Mouse (Mus musculus) stomach, embryonic 15.5 days (tissue): Measurements from ENCODE around the gene Dnajb2. TPM values are rescaled to one million over a fixed set of nuclear protein-coding genes. Genes with fewer than 3 reads are reported as not detected.

ENCODE experiments used
- ATAC-seq: fragments of 200-750 bp; cut with Nextera tagmentation; 2 replicates; pipeline ENCODE4 v1.8.0; 2017; ENCODE audit warnings: low read depth, moderate number of reproducible peaks, moderate TSS enrichment; ENCODE audit not compliant: insufficient read depth, low FRiP score
- H3K27ac ChIP-seq: fragments of 300-500 bp; sonication (generic); 2 replicates; pipeline ENCODE4 v1.5.1; 2015; ENCODE audit warnings: mild to moderate bottlenecking, inconsistent platforms
- H3K27me3 ChIP-seq: fragments of 300-500 bp; sonication (generic); replicated peaks from 2 replicates; pipeline ENCODE4 v1.6.1; 2015; ENCODE audit warnings: inconsistent platforms
- H3K36me3 ChIP-seq: fragments of 300-500 bp; sonication (generic); 2 replicates; pipeline ENCODE4 v1.6.1; 2015; ENCODE audit warnings: inconsistent platforms
- H3K4me1 ChIP-seq: fragments of 300-500 bp; sonication (generic); 2 replicates; pipeline ENCODE4 v1.6.1; 2015; ENCODE audit warnings: inconsistent platforms
- H3K4me2 ChIP-seq: fragments of 300-500 bp; sonication (generic); 2 replicates; pipeline ENCODE4 v1.6.1; 2015; ENCODE audit warnings: mild to moderate bottlenecking, inconsistent platforms
- H3K4me3 ChIP-seq: fragments of 300-500 bp; sonication (generic); replicated peaks from 2 replicates; pipeline ENCODE4 v1.5.1; 2015; ENCODE audit warnings: inconsistent platforms
- H3K9ac ChIP-seq: fragments of 300-500 bp; sonication (generic); 2 replicates; pipeline ENCODE4 v1.6.1; 2015; ENCODE audit warnings: inconsistent platforms
- H3K9me3 ChIP-seq: fragments of 300-500 bp; sonication (generic); 2 replicates; pipeline ENCODE4 v1.6.1; 2016; ENCODE audit warnings: inconsistent platforms
- WGBS: fragments of 180-500 bp; shearing (Covaris S2); methylation state at CpG from one replicate; pipeline ENCODE4 v1.1.7; 2015; 5-methylcytosine and 5-hydroxymethylcytosine counted together
- polyA plus RNA-seq: library from polyadenylated mRNA; unstranded; fragments of >200 nt; fragmentation: Nextera tagmentation; extraction: Ambion mirVana; gene quantifications from 2 replicates; pipeline ENCODE4 v1.2.1, GENCODE M21; 2015

Dnajb2 gene
- polyA plus RNA-seq, 1 experiment from 2014 or later = 34.9 TPM

DNA sequence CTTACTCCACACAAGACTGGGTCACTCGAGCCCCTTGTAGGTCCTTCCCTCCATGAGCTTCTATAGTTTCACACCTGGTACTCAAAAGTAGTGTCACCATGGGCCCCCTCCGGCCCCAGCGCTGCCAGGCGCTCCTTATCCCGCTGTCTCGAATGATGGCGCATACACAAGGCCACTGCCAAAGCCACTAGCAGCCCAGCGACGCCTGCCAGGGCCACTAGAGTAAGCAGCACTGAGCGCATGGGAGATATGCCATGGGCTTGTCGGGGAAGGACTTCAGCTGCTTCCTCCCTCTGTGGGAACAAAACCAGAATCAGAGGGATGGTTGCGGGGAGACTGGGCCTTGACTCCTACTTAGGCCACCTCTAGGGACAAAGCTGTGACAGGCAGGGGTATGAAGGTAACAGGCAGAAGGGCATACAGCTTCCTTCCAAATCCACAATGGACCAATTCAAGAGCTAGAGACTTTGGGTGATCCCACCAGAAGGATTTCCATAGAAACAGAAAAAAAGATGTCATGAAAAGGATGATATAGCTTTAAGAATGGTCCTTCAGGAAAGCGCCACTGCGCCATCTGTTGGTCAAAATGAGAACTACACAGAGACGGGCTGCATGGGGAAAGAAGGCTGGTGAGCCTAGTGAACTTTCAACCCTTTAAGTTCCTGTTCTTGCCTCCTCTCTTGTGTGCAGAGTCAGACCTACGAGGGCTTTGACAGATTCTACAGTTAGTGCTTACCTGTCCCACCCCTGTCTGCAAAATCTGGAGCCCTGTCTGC is 17.8 kb downstream of the Dnajb2 start:
- Histone ChIP-seq H3K4me1 (no peaks in the 10 kb centered on the region), H3K9ac (no peak overlapping the region), H3K27ac (no peak overlapping the region), H3K9me3 (no peaks in the 10 kb centered on the region), H3K4me3 (no peak overlapping the region), H3K4me2 (no peak overlapping the region), H3K36me3 (no peaks in the 10 kb centered on the region), H3K27me3 (no peaks in the 10 kb centered on the region)
- WGBS = 64% methylated on average over 16 of the region's 16 CpGs
- ATAC-seq = no peak

DNA sequence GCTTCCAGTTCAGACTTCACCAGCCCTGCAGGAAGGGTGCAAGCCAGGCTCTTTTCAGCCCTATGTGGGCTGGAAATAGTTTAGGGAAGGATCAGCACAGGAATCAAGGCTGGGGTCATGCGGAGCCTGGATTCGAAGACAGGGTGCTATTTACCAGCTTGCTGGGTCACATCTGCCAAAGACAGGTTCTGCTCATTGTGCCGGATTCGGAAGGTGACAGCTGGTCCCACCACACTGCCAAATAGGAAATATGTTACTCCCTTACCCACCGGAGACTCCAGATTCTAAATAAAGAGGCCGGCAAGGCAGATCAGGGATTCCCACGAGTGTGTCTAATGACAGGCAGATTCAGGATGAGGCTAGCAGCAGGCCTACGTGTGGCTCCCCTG is 18.4 kb downstream of the Dnajb2 start:
- Histone ChIP-seq H3K4me3 (no peak overlapping the region), H3K4me1 (no peaks in the 10 kb centered on the region), H3K4me2 (no peak overlapping the region), H3K27me3 (no peaks in the 10 kb centered on the region), H3K9ac (no peak overlapping the region), H3K36me3 (no peaks in the 10 kb centered on the region), H3K9me3 (no peaks in the 10 kb centered on the region), H3K27ac (no peak overlapping the region)
- WGBS = 72% methylated on average over 8 of the region's 8 CpGs
- no peak for ATAC-seq

GRCm38 (mm10) chr1:75255516-75256046 is 19.4 kb downstream of the Dnajb2 start:
- no peaks in the 10 kb centered on the region for H3K9me3 ChIP-seq
- no peaks in the 10 kb centered on the region for H3K4me1 ChIP-seq
- H3K27me3 ChIP-seq = no peaks in the 10 kb centered on the region
- no peak overlapping the region for H3K4me2 ChIP-seq
- ATAC-seq = no peak
- 53% methylated on average over 10 of the region's 10 CpGs for WGBS
- H3K36me3 ChIP-seq = no peaks in the 10 kb centered on the region
- H3K4me3 ChIP-seq = no peak overlapping the region
- no peak overlapping the region for H3K9ac ChIP-seq
- H3K27ac ChIP-seq = no peak overlapping the region

- no peak overlapping the region for H3K4me2 ChIP-seq
- no peaks in the 10 kb centered on the region for H3K9me3 ChIP-seq
- no peak for ATAC-seq
- no peaks in the 10 kb centered on the region for H3K4me1 ChIP-seq
- peaks cover 39% of the 10 kb centered on the region for H3K27me3 ChIP-seq
- H3K36me3 ChIP-seq = no peaks in the 10 kb centered on the region
- no peak overlapping the region for H3K27ac ChIP-seq
- no peak overlapping the region for H3K4me3 ChIP-seq
- no peak overlapping the region for H3K9ac ChIP-seq
Measured at GRCm38 (mm10) chr1:75261278-75261677, 25.1 kb downstream of the Dnajb2 start.

DNA sequence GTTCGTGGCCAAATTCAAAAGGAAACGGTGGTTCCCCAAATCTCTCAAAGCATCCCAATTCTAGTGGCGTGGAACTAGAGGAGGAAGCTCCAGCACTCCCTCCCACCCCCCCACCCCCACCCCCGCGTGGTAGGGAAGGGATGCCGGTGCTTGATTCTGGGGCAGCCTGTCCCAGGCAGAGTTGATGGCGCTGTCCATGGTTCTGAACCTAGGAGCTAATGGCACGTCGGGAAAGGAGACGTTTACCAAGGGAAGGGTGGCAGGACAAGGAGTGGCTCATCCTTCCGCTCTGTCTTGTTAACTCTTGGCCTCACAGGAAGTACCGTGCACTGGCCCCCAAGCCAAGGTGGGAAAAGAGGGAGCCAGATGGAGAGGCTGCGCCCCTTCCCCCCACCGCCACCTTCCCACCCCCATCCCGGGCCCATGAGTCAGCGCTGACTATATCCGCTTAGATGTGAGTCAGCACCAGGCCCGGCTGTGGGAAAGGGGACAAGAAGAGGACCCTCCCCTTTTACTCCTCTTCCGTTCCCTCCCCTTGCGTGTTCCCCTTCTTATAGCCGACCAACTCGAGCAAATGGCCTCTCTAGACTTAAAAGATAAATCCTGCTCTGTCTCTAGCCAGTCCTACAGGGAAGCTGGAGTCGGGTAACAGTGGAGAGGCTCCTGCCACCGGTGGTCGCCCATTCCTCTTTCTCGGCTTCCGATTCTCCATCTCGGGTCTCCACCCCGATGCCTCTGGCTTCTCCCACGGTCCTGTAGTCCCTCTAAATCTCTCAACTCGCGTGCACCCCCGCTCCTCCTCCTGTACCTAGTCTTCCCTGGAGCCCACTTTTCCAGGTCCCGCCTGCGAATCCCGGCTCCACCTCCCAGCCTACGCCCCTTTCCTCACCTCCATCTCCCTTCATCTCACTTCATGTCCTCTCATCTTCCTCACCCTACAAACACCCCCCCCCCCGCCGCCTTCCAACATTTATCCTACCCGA is 27.1 kb downstream of the Dnajb2 start:
- Histone ChIP-seq H3K9me3 (no peaks in the 10 kb centered on the region), H3K9ac (no peak overlapping the region), H3K4me2 (peak overlapping the region; percentile 20; the same call in 1 of the 2 replicates), H3K4me3 (0 out of 2 replicates have a peak overlapping the region, but pooled peaks have one; percentile 9), H3K27ac (no peak overlapping the region), H3K36me3 (no peaks in the 10 kb centered on the region), H3K4me1 (no peaks in the 10 kb centered on the region), H3K27me3 (peaks cover 40% of the 10 kb centered on the region)
- ATAC-seq = no peak
- WGBS = 3% methylated on average over 40 of the region's 40 CpGs

- Histone ChIP-seq H3K27me3 (peaks cover 40% of the 10 kb centered on the region), H3K9me3 (no peaks in the 10 kb centered on the region), H3K4me2 (0 out of 2 replicates have a peak within 1 kb of the TSS, but pooled peaks have one; percentile 20), H3K36me3 (no peaks in the 10 kb centered on the region), H3K4me3 (0 out of 2 replicates have a peak within 1 kb of the TSS, but pooled peaks have one; percentile 9), H3K4me1 (no peaks in the 10 kb centered on the region), H3K27ac (no peak within 1 kb of the TSS), H3K9ac (no peak within 1 kb of the TSS)
- 11% methylated on average over 32 of the region's 32 CpGs for WGBS
- no peak for ATAC-seq
Measured at GRCm38 (mm10) chr1:75264091-75264880, 28.1 kb downstream of the Dnajb2 start, which contains the start of gene Ptprn. Gene Ptprn (minus strand): TSS chr1:75264502.

DNA sequence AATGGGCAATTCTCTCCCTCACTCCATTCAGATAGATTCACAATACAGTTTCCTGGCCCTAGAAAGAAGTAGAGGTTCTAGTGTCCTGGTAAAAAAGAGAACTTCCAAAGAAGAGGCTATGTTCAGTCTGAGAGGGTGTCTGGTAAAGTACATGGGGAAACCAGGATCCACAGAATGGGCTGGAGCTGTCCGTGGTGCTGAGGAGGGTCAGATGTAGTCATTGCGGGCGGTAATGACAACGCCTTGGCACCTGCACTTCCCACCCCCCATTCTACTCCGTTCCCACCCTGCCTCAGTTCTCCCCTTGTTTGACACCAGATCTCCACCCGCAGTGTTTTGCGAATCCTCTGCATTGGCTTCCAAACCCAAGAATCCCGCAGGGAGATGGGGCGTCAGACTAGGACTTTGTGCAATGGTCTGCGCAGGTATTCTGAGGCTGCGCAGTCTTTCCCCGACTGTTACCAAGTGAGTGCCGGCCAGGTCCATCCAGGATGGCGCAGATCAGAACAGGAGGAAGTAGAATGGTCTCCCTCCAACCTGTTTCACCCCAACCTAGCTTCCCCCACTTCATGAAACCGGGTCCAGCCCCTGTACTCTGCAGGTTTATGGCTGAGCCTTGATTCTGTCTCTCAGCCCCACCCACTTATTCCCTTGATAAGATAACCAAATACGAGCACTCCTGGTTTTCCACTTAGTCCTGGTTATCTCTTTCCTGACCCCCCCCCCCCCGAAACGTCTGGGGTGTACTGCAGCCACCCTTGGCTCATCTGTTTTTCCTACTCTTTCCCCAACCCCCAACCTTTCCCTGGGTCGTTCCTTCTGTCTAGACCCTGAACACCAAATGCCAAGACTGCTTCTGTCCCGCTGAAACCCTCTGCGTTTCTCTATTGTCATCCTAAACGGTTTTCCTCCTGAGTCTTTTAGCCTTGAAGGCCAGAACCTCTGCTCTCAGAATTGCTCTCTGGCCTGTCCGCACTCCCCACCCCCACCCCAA is 41.3 kb downstream of the Dnajb2 start:
- H3K4me2 ChIP-seq = no peak overlapping the region
- no peak for ATAC-seq
- H3K4me1 ChIP-seq = no peaks in the 10 kb centered on the region
- no peak overlapping the region for H3K4me3 ChIP-seq
- WGBS = 5% methylated on average over 23 of the region's 23 CpGs
- no peaks in the 10 kb centered on the region for H3K9me3 ChIP-seq
- no peak overlapping the region for H3K27ac ChIP-seq
- H3K36me3 ChIP-seq = no peaks in the 10 kb centered on the region
- no peak overlapping the region for H3K9ac ChIP-seq
- H3K27me3 ChIP-seq = peaks cover 17% of the 10 kb centered on the region

DNA sequence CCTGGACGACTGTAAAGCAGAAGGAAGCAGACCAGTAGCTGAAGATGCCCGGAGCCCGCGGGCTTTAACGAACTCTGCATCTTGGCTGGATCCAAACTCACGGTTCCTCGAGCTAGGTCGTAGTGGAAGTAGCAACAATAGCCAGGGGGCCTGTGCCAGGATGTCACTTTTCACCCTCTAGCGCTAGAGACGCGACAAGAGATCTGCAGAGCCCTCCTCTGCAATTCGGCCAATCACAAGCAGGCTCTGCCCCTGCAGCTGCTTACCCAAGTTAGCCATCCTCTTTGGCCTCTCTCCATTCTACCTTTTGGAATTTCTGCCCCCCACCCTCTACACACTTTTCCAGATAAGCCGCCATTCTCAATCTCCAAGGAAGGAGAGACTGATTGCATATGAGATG is 42.0 kb downstream of the Dnajb2 start, which contains the start of gene Resp18:
Gene Resp18 (minus strand): TSS at position 188 of the 400 bp plus-strand sequence.
- peaks cover 17% of the 10 kb centered on the region for H3K27me3 ChIP-seq
- 6% methylated on average over 13 of the region's 13 CpGs for WGBS
- no peak within 1 kb of the TSS for H3K4me3 ChIP-seq
- no peak within 1 kb of the TSS for H3K4me2 ChIP-seq
- no peak for ATAC-seq
- H3K9ac ChIP-seq = no peak within 1 kb of the TSS
- no peaks in the 10 kb centered on the region for H3K4me1 ChIP-seq
- H3K36me3 ChIP-seq = no peaks in the 10 kb centered on the region
- no peak within 1 kb of the TSS for H3K27ac ChIP-seq
- no peaks in the 10 kb centered on the region for H3K9me3 ChIP-seq

DNA sequence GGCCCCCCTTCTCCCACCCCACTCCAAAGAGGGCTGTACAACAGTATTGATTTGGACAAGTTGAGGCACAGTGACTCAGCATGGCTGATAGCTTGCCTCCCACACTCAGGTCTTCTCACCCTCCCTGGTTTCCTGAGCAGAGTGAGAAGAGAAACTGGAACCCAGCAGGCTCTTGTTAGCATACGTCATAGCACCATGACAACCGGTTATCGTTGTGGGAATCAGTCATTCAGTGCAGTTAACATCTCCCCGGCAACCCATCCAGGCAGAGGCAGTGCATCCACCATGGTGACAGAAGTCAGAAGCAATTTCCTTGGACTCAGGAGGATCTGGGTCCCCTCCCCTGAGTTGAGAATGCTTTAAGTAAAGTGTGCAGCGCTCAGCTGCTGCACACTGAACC is 46.8 kb downstream of the Dnajb2 start:
- no peak overlapping the region for H3K4me3 ChIP-seq
- H3K27me3 ChIP-seq = peaks cover 8% of the 10 kb centered on the region; the same call in 1 of the 2 replicates
- no peaks in the 10 kb centered on the region for H3K4me1 ChIP-seq
- H3K36me3 ChIP-seq = no peaks in the 10 kb centered on the region
- no peaks in the 10 kb centered on the region for H3K9me3 ChIP-seq
- no peak overlapping the region; the same call in 1 of the 2 replicates for H3K27ac ChIP-seq
- H3K9ac ChIP-seq = no peak overlapping the region
- ATAC-seq = no peak
- no peak overlapping the region for H3K4me2 ChIP-seq
- WGBS = 71% methylated on average over 5 of the region's 5 CpGs

DNA sequence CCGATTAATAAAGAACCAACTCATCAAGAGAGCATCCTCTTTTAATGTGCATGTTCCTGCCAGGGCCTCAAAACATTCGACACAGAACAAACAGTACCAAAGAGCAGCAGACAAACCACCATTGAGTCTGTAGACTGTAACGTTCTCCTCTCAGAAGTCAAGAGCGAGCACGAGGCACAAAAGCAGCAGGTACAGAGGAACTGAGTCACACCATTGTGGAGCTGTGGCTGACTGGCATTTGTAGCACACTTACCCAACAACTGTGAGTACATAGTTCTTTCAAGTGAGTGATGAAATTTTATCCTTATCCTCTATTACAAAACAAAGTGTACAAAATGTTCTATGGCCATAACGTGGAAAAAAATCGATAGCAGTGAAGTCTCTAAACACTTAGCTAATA is 48.7 kb downstream of the Dnajb2 start:
- H3K9me3 ChIP-seq = no peaks in the 10 kb centered on the region
- no peaks in the 10 kb centered on the region for H3K4me1 ChIP-seq
- no peak overlapping the region for H3K4me3 ChIP-seq
- whole genome bisulfite sequencing = 85% methylated on average over 7 of the region's 7 CpGs
- no peaks in the 10 kb centered on the region for H3K36me3 ChIP-seq
- no peak overlapping the region for H3K9ac ChIP-seq
- H3K27me3 ChIP-seq = no peaks in the 10 kb centered on the region
- H3K4me2 ChIP-seq = no peak overlapping the region
- no peak overlapping the region for H3K27ac ChIP-seq
- ATAC-seq = no peak
